Mouse (Mus musculus): ENCODE data around the gene St3gal2. TPM values are rescaled to one million over a fixed set of nuclear protein-coding genes. Genes with fewer than 3 reads are reported as not detected.
"Not testable (repeated sequence)": the region's sequence is repeated elsewhere in the genome, so short reads cannot be mapped to it uniquely, and the experiment has no call there.

Gene St3gal2
- polyA plus RNA-seq, 1 experiment from 2014 or later: 17.1 TPM

GRCm38 (mm10) chr8:110957471-110957870 lies 37.7 kb downstream of the St3gal2 start:
- no peak for ATAC-seq
- H3K27me3 ChIP-seq: no peaks in the 10 kb centered on the region
- H3K36me3 ChIP-seq (ENCODE audit: poor library complexity, severe bottlenecking): peaks cover 40% of the 10 kb centered on the region
- H3K27ac ChIP-seq: no peak overlapping the region
- no peak overlapping the region for H3K9ac ChIP-seq
- H3K4me2 ChIP-seq: no peak overlapping the region
- H3K9me3 ChIP-seq (replicated peaks): no peaks in the 10 kb centered on the region
- H3K4me1 ChIP-seq: no peaks in the 10 kb centered on the region
- WGBS: 92% methylated on average over 19 of the region's 19 CpGs
- H3K4me3 ChIP-seq: no peak overlapping the region

- no peak overlapping the region for H3K4me3 ChIP-seq
- no peak overlapping the region for H3K9ac ChIP-seq
- 89% methylated on average over 5 of the region's 5 CpGs for WGBS
- H3K9me3 ChIP-seq (replicated peaks): no peaks in the 10 kb centered on the region
- H3K4me1 ChIP-seq: no peaks in the 10 kb centered on the region
- no peak overlapping the region for H3K27ac ChIP-seq
- no peak overlapping the region for H3K4me2 ChIP-seq
- no peak for ATAC-seq
- H3K27me3 ChIP-seq: no peaks in the 10 kb centered on the region
- H3K36me3 ChIP-seq (ENCODE audit: poor library complexity, severe bottlenecking): peaks cover 46% of the 10 kb centered on the region
Measured at GRCm38 (mm10) chr8:110958135-110958534, 38.4 kb downstream of the St3gal2 start.

DNA sequence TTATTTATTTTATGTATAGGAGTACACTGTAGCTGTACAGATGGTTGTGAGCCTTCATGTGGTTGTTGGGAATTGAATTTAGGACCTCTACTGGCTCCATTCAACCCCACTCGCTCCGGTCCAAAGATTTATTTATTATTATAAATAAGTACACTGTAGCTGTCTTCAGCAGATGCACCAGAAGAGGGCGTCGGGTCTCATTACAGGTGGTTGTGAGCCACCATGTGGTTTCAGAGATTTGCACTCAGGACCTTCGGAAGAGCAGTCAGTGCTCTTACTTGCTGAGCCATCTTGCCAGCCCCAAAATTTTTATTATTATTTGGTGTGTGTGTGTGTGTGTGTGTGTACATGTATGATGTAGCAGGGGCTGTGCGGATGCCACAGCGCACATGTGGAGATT lies 38.8 kb downstream of the St3gal2 start:
- not testable (repeated sequence) for H3K9me3 ChIP-seq (replicated peaks)
- H3K36me3 ChIP-seq (ENCODE audit: poor library complexity, severe bottlenecking): peaks cover 46% of the 10 kb centered on the region

DNA sequence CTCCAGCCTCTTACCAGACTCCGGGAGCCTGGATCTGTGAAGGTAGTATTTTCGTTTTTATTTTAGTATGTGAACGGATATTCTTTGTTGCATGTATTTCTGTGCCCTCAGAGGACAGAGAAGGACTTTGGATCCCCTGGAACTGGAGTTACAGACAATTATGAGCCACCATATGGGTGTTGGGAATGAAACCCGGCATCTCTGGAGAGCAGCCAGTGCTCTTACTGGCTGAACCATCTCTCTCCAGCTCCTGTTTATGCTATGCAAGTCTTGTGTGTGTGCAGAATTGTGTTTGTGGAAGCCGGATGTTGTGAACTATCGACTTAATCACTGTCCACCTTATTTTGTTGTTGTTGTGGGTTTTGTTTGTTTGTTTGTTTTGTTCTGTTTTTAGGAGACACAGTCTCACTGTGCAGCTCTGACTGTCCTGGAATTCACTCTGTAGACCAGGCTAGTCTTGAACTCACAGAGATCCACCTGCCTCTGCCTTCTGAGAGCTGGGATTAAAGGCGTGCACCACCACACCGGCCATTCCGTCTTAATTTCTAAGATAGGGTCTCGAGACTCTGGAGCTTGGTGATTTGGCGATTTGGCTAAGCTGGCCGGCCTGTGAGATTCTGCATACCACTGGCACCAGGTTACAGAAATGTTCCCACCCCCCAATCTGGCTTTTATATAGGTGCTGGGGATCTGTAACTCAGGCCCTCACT lies 39.5 kb downstream of the St3gal2 start:
- 96% methylated on average over 12 of the region's 12 CpGs for WGBS
- ATAC-seq: no peak
- Histone ChIP-seq H3K9me3 (replicated peaks) (no peaks in the 10 kb centered on the region), H3K4me2 (no peak overlapping the region), H3K36me3 (ENCODE audit: poor library complexity, severe bottlenecking) (peaks cover 49% of the 10 kb centered on the region), H3K27ac (no peak overlapping the region), H3K4me1 (no peaks in the 10 kb centered on the region), H3K9ac (no peak overlapping the region), H3K4me3 (no peak overlapping the region), H3K27me3 (no peaks in the 10 kb centered on the region)

More for the DNA sequence above, 38.8 kb downstream of the St3gal2 start:
- H3K4me2 ChIP-seq, H3K4me3 ChIP-seq, H3K4me1 ChIP-seq, H3K27me3 ChIP-seq, ATAC-seq, H3K27ac ChIP-seq, H3K9ac ChIP-seq: not testable (repeated sequence)
- WGBS: 93% methylated on average over 7 of the region's 7 CpGs

DNA sequence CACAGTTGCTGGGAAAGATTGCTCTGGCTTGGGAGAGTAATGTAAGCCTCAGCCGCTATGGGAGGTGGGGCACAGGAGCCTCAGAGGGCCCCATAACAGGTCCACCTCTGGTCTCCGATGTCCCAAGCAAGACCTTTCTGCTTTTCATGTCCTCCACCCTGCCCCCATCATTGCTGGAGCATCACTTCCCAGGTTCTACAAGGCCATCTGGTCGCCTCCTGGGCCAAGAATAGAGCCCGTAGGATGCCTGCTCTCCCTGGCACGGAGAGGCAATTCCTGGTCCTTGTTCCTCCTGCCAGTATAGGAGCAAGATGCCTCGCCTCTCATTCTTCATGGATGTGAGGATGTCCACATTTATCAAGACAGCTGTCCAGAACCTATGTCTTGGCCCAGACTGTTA lies 40.2 kb downstream of the St3gal2 start:
- H3K27me3 ChIP-seq: no peaks in the 10 kb centered on the region
- H3K4me1 ChIP-seq: no peaks in the 10 kb centered on the region
- H3K4me2 ChIP-seq: no peak overlapping the region
- H3K4me3 ChIP-seq: no peak overlapping the region
- H3K9ac ChIP-seq: no peak overlapping the region
- no peak overlapping the region for H3K27ac ChIP-seq
- 96% methylated on average over 6 of the region's 6 CpGs for WGBS
- ATAC-seq: no peak
- H3K36me3 ChIP-seq (ENCODE audit: poor library complexity, severe bottlenecking): peaks cover 50% of the 10 kb centered on the region
- H3K9me3 ChIP-seq (replicated peaks): no peaks in the 10 kb centered on the region

DNA sequence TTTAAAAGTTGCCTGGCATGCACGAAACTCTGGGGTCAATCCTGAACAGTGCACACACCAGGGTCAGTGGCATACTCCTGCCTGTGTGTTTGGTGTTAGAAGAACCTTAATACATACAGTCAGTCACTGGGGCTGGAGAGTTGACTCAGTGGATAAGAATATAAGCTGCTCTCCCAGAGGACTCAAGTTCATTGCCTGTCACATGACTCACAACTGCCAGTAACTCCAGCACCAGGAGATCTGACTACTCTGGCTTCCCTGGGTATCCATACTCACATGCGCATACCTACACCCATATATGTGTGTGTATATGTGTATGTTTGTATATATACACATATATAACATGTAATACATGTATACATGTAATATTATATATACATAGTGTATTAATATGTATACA lies 43.3 kb downstream of the St3gal2 start:
- Histone ChIP-seq H3K9me3 (replicated peaks) (no peaks in the 10 kb centered on the region), H3K4me1 (peaks cover 6% of the 10 kb centered on the region; the same call in 1 of the 2 replicates), H3K4me2 (no peak overlapping the region), H3K27ac (no peak overlapping the region), H3K36me3 (ENCODE audit: poor library complexity, severe bottlenecking) (peaks cover 59% of the 10 kb centered on the region), H3K27me3 (no peaks in the 10 kb centered on the region), H3K4me3 (no peak overlapping the region), H3K9ac (no peak overlapping the region)
- ATAC-seq: no peak
- 87% methylated on average over 2 of the region's 2 CpGs for WGBS

- no peak overlapping the region for H3K9ac ChIP-seq
- no peak overlapping the region for H3K4me2 ChIP-seq
- ATAC-seq: no peak
- H3K4me1 ChIP-seq: peaks cover 6% of the 10 kb centered on the region
- no peaks in the 10 kb centered on the region for H3K27me3 ChIP-seq
- 82% methylated on average over 7 of the region's 7 CpGs for WGBS
- no peak overlapping the region for H3K4me3 ChIP-seq
- H3K9me3 ChIP-seq (replicated peaks): no peaks in the 10 kb centered on the region
- H3K27ac ChIP-seq: no peak overlapping the region
- H3K36me3 ChIP-seq (ENCODE audit: poor library complexity, severe bottlenecking): peaks cover 47% of the 10 kb centered on the region
Measured at GRCm38 (mm10) chr8:110964666-110965065, 44.9 kb downstream of the St3gal2 start.

- no peak overlapping the region for H3K4me2 ChIP-seq
- no peak for ATAC-seq
- no peaks in the 10 kb centered on the region for H3K9me3 ChIP-seq (replicated peaks)
- H3K4me1 ChIP-seq: peaks cover 11% of the 10 kb centered on the region
- whole genome bisulfite sequencing: 67% methylated on average over 7 of the region's 7 CpGs
- H3K27me3 ChIP-seq: no peaks in the 10 kb centered on the region
- no peak overlapping the region; the same call in 1 of the 2 replicates for H3K27ac ChIP-seq
- peaks cover 43% of the 10 kb centered on the region for H3K36me3 ChIP-seq (ENCODE audit: poor library complexity, severe bottlenecking)
- no peak overlapping the region for H3K4me3 ChIP-seq
- H3K9ac ChIP-seq: no peak overlapping the region
Measured at GRCm38 (mm10) chr8:110965594-110965993, 45.9 kb downstream of the St3gal2 start.

DNA sequence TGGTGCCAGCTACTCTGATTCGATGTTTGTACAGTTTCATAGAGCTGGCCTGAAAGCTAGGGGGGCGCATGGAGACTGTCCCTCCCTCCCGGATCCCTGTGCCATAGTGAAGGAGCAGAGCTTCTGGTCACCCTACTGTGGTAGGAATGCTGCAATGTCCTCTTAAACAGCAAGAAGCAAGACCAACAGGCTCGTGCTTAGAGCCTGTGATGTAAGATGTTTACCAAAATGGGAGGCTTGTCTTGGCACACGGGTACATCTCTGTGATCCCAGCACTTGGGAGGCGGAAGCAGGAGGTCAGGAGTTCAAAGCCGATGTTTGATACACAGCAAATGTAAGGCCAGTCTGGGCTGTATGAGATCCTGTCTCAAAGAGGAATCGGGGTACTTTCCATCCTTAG lies 46.9 kb downstream of the St3gal2 start:
- Histone ChIP-seq H3K27ac (no peak overlapping the region), H3K36me3 (ENCODE audit: poor library complexity, severe bottlenecking) (peaks cover 43% of the 10 kb centered on the region), H3K27me3 (no peaks in the 10 kb centered on the region), H3K4me1 (peaks cover 16% of the 10 kb centered on the region), H3K4me3 (no peak overlapping the region), H3K9me3 (replicated peaks) (no peaks in the 10 kb centered on the region), H3K4me2 (no peak overlapping the region), H3K9ac (no peak overlapping the region)
- WGBS: 89% methylated on average over 8 of the region's 8 CpGs
- ATAC-seq: no peak

DNA sequence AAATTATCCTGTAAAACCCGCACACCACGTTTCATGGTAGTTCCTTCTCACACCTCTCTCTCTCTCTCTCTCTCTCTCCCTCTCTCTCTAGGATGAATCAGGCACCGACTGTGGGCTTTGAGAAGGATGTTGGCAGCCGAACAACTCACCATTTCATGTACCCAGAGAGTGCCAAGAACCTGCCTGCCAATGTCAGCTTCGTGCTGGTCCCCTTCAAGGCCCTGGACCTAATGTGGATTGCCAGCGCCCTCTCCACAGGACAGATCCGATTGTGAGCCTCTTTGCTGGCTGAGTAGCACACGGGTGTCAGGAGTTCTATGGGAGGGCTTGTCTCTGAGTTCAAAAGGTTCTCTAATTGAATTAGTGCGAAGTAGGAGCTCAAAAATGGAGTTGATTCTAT lies 47.6 kb downstream of the St3gal2 start:
- no peak for ATAC-seq
- 83% methylated on average over 9 of the region's 9 CpGs for WGBS
- H3K4me3 ChIP-seq: no peak overlapping the region
- H3K27me3 ChIP-seq: no peaks in the 10 kb centered on the region
- no peak overlapping the region for H3K4me2 ChIP-seq
- H3K36me3 ChIP-seq (ENCODE audit: poor library complexity, severe bottlenecking): peaks cover 38% of the 10 kb centered on the region
- H3K27ac ChIP-seq: no peak overlapping the region
- peaks cover 16% of the 10 kb centered on the region for H3K4me1 ChIP-seq
- H3K9ac ChIP-seq: no peak overlapping the region
- H3K9me3 ChIP-seq (replicated peaks): no peaks in the 10 kb centered on the region

DNA sequence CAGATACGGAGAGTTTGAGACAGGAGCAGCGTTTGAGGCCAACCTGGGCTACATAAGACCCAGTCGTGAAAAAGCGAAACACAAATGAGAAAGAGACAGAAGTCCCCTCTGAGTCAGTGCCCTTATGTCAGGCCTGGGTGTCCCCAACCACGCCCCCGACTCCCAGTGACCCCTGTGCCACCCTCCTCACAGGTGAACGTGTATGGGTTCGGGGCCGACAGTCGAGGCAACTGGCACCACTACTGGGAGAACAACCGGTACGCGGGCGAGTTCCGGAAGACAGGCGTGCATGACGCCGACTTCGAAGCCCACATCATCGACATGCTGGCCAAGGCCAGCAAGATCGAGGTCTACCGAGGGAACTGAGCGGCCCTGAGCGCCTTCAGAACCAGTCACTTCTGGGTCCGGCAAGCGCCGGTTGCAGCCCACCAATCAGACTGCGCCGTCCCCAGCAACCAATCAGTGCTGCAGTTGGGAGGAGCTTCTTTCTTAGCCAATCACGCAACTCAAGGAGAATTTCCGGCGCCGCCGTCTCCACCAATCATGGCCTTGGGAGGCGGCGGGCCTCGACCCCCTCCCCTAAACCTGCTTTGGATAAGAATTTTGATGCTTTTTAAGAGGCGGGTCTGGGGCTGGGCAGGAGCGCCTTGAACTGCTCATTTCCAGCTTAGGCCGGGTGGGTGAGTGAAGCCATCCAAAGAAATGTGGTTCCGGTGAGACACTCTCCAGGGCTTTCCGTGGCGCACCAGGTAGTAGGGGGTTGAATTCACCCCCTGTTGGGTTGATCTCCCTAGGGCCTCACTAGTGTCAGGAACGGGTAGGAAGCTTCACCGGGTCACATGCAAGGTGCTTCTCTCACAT lies 50.4 kb downstream of the St3gal2 start:
- Histone ChIP-seq H3K27me3 (no peaks in the 10 kb centered on the region), H3K4me3 (peak overlapping the region; percentile 55), H3K9me3 (replicated peaks) (no peaks in the 10 kb centered on the region), H3K36me3 (ENCODE audit: poor library complexity, severe bottlenecking) (peaks cover 44% of the 10 kb centered on the region), H3K4me1 (peaks cover 16% of the 10 kb centered on the region), H3K27ac (no peak overlapping the region), H3K9ac (peak overlapping the region; percentile 75), H3K4me2 (peak overlapping the region; percentile 83)
- ATAC-seq: peak; percentile 99
- 4% methylated on average over 45 of the region's 45 CpGs for WGBS

- not testable (repeated sequence) for H3K27me3 ChIP-seq; H3K4me1 ChIP-seq; H3K27ac ChIP-seq; H3K9me3 ChIP-seq (replicated peaks); ATAC-seq; H3K4me3 ChIP-seq; H3K9ac ChIP-seq; H3K4me2 ChIP-seq
- H3K36me3 ChIP-seq (ENCODE audit: poor library complexity, severe bottlenecking): peaks cover 64% of the 10 kb centered on the region
- 92% methylated on average over 8 of the region's 8 CpGs for WGBS
Measured at GRCm38 (mm10) chr8:110976532-110976931, 56.8 kb downstream of the St3gal2 start.

Data from forebrain, embryonic 13.5 days (tissue).